Mouse (Mus musculus) liver, postnatal 0 days (tissue): ENCODE data around the gene Slco3a1. TPM values are rescaled to one million over a fixed set of nuclear protein-coding genes. Genes with fewer than 3 reads are reported as not detected.

Source experiments
- ATAC-seq: fragments of 200-750 bp; cut with Nextera tagmentation; 2 replicates; pipeline ENCODE4 v1.8.0; 2017; ENCODE audit warnings: mild to moderate bottlenecking, moderate library complexity
- DNase-seq: peaks from one replicate; pipeline ENCODE4 v3.0.0-alpha.2; 2016
- H3K27ac ChIP-seq: fragments of 300-500 bp; sonication (generic); 2 replicates; pipeline ENCODE4 v1.5.1; 2014; ENCODE audit warnings: antibody characterized with exemption, moderate library complexity, mild to moderate bottlenecking, low read depth
- H3K27me3 ChIP-seq: fragments of 300-500 bp; sonication (generic); 2 replicates; pipeline ENCODE4 v1.6.1; 2014; ENCODE audit warnings: low read length, control low read depth, mixed read lengths; ENCODE audit not compliant: insufficient read depth
- H3K36me3 ChIP-seq: fragments of 300-500 bp; sonication (generic); replicated peaks from 2 replicates; pipeline ENCODE4 v1.6.1; 2014; ENCODE audit warnings: mild to moderate bottlenecking, control low read depth, low read length, moderate library complexity, mixed read lengths; ENCODE audit not compliant: insufficient read depth
- H3K4me1 ChIP-seq: fragments of 300-500 bp; sonication (generic); 2 replicates; pipeline ENCODE4 v1.6.1; 2014; ENCODE audit warnings: antibody characterized with exemption, mild to moderate bottlenecking, control low read depth; ENCODE audit not compliant: insufficient read depth
- H3K4me2 ChIP-seq: fragments of 300-500 bp; sonication (generic); 2 replicates; pipeline ENCODE4 v1.6.1; 2014; ENCODE audit warnings: low read depth, mild to moderate bottlenecking, low read length, moderate library complexity, mixed read lengths
- H3K4me3 ChIP-seq: fragments of 300-500 bp; sonication (generic); 2 replicates; pipeline ENCODE4 v1.5.1; 2014; ENCODE audit warnings: low read depth, low read length
- H3K9ac ChIP-seq: fragments of 300-500 bp; sonication (generic); replicated peaks from 2 replicates; pipeline ENCODE4 v1.6.1; 2014; ENCODE audit warnings: mild to moderate bottlenecking, moderate library complexity
- H3K9me3 ChIP-seq: fragments of 300-500 bp; sonication (generic); 2 replicates; pipeline ENCODE4 v1.6.1; 2016; ENCODE audit warnings: mild to moderate bottlenecking, control low read depth, low read length, mixed read lengths
- CTCF ChIP-seq: sonication (generic); IDR thresholded peaks from 2 replicates; pipeline ENCODE4 v1.5.1; 2016; ENCODE audit warnings: antibody characterized with exemption, low read depth
- EP300 ChIP-seq: IDR thresholded peaks from 2 replicates; pipeline ENCODE4 v1.6.1; 2016; ENCODE audit warnings: antibody characterized with exemption, low read depth, mild to moderate bottlenecking
- WGBS: fragments of 180-500 bp; shearing (Covaris S2); extraction: QIAGEN DNeasy Blood & Tissue Kit; methylation state at CpG from one replicate; pipeline ENCODE4 v1.1.7; 2014; ENCODE audit not compliant: insufficient replicate concordance; 5-methylcytosine and 5-hydroxymethylcytosine counted together
- polyA plus RNA-seq: library from polyadenylated mRNA; unstranded; fragments of >200 nt; fragmentation: Nextera tagmentation; extraction: Ambion mirVana; gene quantifications from 2 replicates; pipeline ENCODE4 v1.2.1, GENCODE M21; 2015

The Slco3a1 gene
- polyA plus RNA-seq, 1 experiment from 2014 or later, result 1.2 TPM

DNA sequence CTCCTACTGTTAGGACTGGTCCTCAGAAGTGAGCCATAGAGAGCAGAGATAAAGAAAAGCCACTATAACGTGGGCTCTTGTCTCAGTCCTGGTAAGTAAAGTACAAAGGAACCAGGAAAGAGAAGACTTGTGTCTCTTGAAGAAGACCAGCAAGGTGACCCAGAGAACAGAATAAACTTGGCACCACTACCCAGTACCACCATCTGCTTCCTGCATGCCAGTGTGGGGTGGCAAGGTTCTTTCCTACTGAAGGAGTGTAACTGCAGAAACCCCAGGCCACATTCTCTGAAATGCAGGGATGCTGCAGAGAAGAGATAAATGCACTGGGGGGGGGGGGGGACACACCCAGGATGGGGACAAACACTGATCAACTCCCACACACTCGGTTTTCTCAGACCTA, 29.0 kb downstream of the Slco3a1 start:
- DNase-seq, result no peak
- Histone ChIP-seq H3K36me3 (no peaks in the 10 kb centered on the region), H3K4me3 (no peak overlapping the region), H3K9me3 (no peaks in the 10 kb centered on the region), H3K27ac (no peak overlapping the region), H3K4me2 (no peak overlapping the region), H3K4me1 (peaks cover 7% of the 10 kb centered on the region), H3K9ac (no peak overlapping the region), H3K27me3 (no peaks in the 10 kb centered on the region)
- TF ChIP-seq EP300 (no peak), CTCF (no peak)
- no peak for ATAC-seq
- WGBS, result 33% methylated on average over 2 of the region's 2 CpGs

DNA sequence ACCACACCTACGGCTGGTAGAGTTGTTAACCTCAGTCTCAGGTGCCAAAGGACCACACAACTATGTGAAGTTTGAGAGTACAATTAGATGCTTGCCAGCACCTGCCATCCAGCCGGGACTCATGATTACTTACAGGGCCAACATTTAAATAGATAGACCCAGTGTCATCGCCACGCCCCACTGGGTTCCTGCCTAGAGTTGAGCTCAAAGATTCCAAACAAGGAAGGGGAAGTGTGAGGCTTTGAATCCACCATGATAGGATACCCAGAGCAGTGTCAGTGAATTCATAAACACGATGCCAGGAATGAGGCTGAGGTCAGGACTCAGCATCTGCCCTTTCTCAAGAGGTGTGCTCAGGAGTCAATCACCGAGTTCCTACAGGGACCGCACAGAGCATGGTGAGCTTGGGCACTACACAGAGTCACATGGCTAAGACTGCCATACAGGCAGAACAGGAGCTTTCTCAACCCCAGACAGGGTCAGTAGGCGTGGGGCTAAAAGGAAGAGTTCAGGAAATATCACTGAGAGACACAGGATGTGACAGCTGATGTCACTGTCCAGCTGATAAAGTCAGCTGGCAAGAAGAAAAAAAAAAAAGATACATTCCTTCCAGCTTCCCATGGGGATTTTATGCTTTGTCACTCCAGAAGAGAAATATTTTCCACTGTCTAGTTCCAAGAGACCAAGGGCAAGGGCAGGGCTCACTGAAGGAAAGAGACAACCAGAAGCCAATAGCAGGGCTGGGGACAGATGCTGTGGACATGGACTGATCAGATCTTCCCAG, 30.2 kb downstream of the Slco3a1 start:
- Histone ChIP-seq H3K27me3 (no peaks in the 10 kb centered on the region), H3K36me3 (no peaks in the 10 kb centered on the region), H3K9ac (no peak overlapping the region), H3K4me1 (peaks cover 7% of the 10 kb centered on the region), H3K4me3 (no peak overlapping the region), H3K4me2 (no peak overlapping the region), H3K9me3 (no peaks in the 10 kb centered on the region), H3K27ac (no peak overlapping the region)
- TF ChIP-seq EP300, result no peak
- no peak for TF ChIP-seq CTCF
- ATAC-seq (peak; percentile 19; the same call in 1 of the 2 replicates), DNase-seq (no peak)
- 73% methylated on average over 8 of the region's 8 CpGs for WGBS

DNA sequence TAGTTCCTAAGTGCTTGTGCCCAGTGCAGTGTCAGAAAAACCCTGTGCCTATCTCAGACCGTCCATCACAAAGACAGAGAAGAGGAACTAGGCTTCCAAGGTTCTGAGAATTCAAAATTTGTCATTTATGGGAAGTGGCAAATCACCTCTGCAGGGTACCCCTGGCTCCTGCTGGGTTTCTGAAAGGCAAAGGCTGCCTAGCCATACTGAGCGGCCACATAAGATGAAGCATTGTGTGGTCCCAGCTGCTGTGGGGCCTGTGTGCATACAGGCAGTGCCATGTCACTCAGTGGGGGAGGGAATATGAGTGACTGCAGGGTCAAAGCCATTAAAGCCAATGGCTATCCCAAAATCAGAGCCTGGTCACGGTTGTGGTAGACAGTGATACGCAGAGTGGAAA, 31.5 kb downstream of the Slco3a1 start:
- no peaks in the 10 kb centered on the region for H3K9me3 ChIP-seq
- H3K9ac ChIP-seq, result no peak overlapping the region
- no peaks in the 10 kb centered on the region for H3K36me3 ChIP-seq
- H3K27me3 ChIP-seq, result no peaks in the 10 kb centered on the region
- no peak for ATAC-seq
- DNase-seq, result no peak
- H3K4me3 ChIP-seq, result no peak overlapping the region
- peaks cover under 1% of the 10 kb centered on the region; the same call in 1 of the 2 replicates for H3K4me1 ChIP-seq
- H3K27ac ChIP-seq, result no peak overlapping the region
- TF ChIP-seq CTCF (no peak), EP300 (no peak)
- WGBS, result 59% methylated on average over 4 of the region's 4 CpGs
- H3K4me2 ChIP-seq, result no peak overlapping the region

DNA sequence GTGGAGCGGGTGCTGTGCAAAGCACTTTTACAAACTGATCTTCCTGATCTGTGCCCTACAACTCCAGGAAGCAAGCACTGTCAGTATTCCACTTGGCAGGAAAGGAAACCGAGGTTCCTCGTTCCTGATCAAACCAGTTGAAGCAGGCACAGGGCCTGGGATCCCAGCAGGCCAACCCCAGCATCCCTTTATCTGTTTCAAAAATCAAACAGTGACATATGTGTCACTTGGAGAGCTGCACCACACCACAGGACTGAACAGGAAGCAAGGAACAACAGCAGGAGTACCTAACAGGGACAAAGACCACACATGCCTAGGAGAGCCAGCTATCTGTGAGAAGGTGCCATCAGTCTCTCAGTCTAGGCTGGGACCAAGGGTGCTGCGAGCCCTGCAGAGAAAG, 32.3 kb downstream of the Slco3a1 start:
- ATAC-seq (no peak), DNase-seq (no peak)
- Histone ChIP-seq H3K9ac (no peak overlapping the region), H3K4me3 (no peak overlapping the region), H3K27ac (no peak overlapping the region), H3K27me3 (no peaks in the 10 kb centered on the region), H3K36me3 (no peaks in the 10 kb centered on the region), H3K4me1 (no peaks in the 10 kb centered on the region), H3K4me2 (no peak overlapping the region), H3K9me3 (no peaks in the 10 kb centered on the region)
- no peak for TF ChIP-seq EP300
- no peak for TF ChIP-seq CTCF
- WGBS, result 63% methylated on average over 4 of the region's 4 CpGs

DNA sequence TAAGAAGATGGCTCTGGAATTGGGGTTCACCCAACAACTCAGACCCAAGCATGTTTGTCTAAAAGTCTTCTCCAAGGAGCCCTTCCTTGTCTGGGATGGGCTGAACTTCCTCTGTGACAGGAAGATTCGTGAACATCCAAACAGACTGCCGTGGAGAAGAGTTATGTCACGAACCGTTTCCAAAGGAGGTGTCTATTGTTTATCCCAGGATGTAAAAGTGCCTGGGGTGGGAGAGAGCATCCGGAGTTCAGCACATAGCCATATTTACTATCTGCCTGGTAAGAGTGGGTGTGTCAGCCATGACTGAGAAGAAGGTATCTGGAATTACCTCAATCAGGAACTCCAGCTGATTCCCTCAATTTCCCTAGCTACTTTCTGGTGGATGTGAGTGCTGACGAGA, 35.2 kb downstream of the Slco3a1 start:
- ATAC-seq, result no peak
- H3K4me3 ChIP-seq, result no peak overlapping the region
- no peaks in the 10 kb centered on the region for H3K9me3 ChIP-seq
- no peak for TF ChIP-seq EP300
- TF ChIP-seq CTCF, result no peak
- no peaks in the 10 kb centered on the region for H3K27me3 ChIP-seq
- H3K27ac ChIP-seq, result no peak overlapping the region
- no peak overlapping the region for H3K9ac ChIP-seq
- H3K36me3 ChIP-seq, result no peaks in the 10 kb centered on the region
- no peak overlapping the region for H3K4me2 ChIP-seq
- no peaks in the 10 kb centered on the region for H3K4me1 ChIP-seq
- no peak for DNase-seq
- 59% methylated on average over 6 of the region's 6 CpGs for WGBS

DNA sequence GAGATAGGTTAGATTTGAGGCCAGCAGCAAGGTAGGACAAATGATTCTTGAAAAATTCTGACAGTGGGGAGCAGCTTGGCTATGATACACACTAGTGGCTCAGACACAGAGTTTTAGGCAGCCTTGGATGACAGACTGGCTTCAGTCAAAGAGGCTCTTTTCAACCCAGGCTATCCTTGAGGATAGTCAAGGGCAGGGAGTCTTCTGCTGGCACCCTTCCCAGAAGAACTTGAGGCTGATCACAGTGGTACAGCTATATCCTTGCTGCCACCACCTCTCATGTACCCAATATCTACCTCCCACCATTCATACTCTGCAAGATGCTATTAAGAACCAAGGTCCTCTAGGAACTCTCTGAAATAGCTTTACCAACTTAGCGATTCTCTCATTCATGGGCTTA, 35.8 kb downstream of the Slco3a1 start:
- H3K27ac ChIP-seq, result no peak overlapping the region

More for the DNA sequence above, 35.8 kb downstream of the Slco3a1 start:
- no peaks in the 10 kb centered on the region for H3K36me3 ChIP-seq
- H3K27me3 ChIP-seq, result no peaks in the 10 kb centered on the region
- TF ChIP-seq CTCF (no peak), EP300 (no peak)
- no peaks in the 10 kb centered on the region for H3K4me1 ChIP-seq
- H3K9me3 ChIP-seq, result no peaks in the 10 kb centered on the region
- ATAC-seq (no peak), DNase-seq (no peak)
- 91% methylated on average over 1 of the region's 1 CpGs for WGBS
- no peak overlapping the region for H3K4me2 ChIP-seq
- no peak overlapping the region for H3K4me3 ChIP-seq
- no peak overlapping the region for H3K9ac ChIP-seq
